Mouse (Mus musculus): ENCODE results near the gene Ralgps2. TPM values are rescaled to one million over a fixed set of nuclear protein-coding genes. Genes with fewer than 3 reads are reported as not detected.

Ralgps2 gene
- polyA plus RNA-seq, 1 experiment from 2014 or later: 34.1 TPM

- no peak for ATAC-seq
- no peaks in the 10 kb centered on the region for H3K4me1 ChIP-seq (replicated peaks; ENCODE audit: control insufficient read depth, insufficient read depth, low read length)
- H3K4me2 ChIP-seq (replicated peaks; ENCODE audit: low read depth): no peak overlapping the region
- no peak overlapping the region for H3K9ac ChIP-seq (ENCODE audit: low read depth, low read length)
- TF ChIP-seq CTCF (IDR thresholded peaks at IDR 0.05; ENCODE audit: low read depth): no peak
- peaks cover 4% of the 10 kb centered on the region; the same call in 1 of the 2 replicates for H3K9me3 ChIP-seq (ENCODE audit: control insufficient read depth)
- H3K27ac ChIP-seq (ENCODE audit: low read depth, low read length): no peak overlapping the region
- H3K4me3 ChIP-seq (ENCODE audit: low read depth, low read length): no peak overlapping the region
- 56% methylated on average over 5 of the region's 5 CpGs for WGBS
- H3K27me3 ChIP-seq (replicated peaks; ENCODE audit: control insufficient read depth, insufficient read depth, low read length): no peaks in the 10 kb centered on the region
- no peaks in the 10 kb centered on the region for H3K36me3 ChIP-seq (ENCODE audit: control insufficient read depth, insufficient read depth)
These were observed 170.3 kb downstream of the Ralgps2 start for GRCm38 (mm10) chr1:156769163-156769562.

- Histone ChIP-seq H3K4me2 (replicated peaks; ENCODE audit: low read depth) (no peak overlapping the region), H3K36me3 (ENCODE audit: control insufficient read depth, insufficient read depth) (no peaks in the 10 kb centered on the region), H3K4me1 (replicated peaks; ENCODE audit: control insufficient read depth, insufficient read depth, low read length) (no peaks in the 10 kb centered on the region), H3K27me3 (replicated peaks; ENCODE audit: control insufficient read depth, insufficient read depth, low read length) (no peaks in the 10 kb centered on the region), H3K9ac (ENCODE audit: low read depth, low read length) (no peak overlapping the region), H3K9me3 (ENCODE audit: control insufficient read depth) (peaks cover 4% of the 10 kb centered on the region; the same call in 1 of the 2 replicates), H3K27ac (ENCODE audit: low read depth, low read length) (no peak overlapping the region), H3K4me3 (ENCODE audit: low read depth, low read length) (no peak overlapping the region)
- no peak for TF ChIP-seq CTCF (IDR thresholded peaks at IDR 0.05; ENCODE audit: low read depth)
- ATAC-seq: no peak
- 79% methylated on average over 3 of the region's 3 CpGs for WGBS
These were observed 174.1 kb downstream of the Ralgps2 start for GRCm38 (mm10) chr1:156765311-156765710.

- Histone ChIP-seq H3K9me3 (ENCODE audit: control insufficient read depth) (peaks cover 4% of the 10 kb centered on the region; the same call in 1 of the 2 replicates), H3K36me3 (ENCODE audit: control insufficient read depth, insufficient read depth) (no peaks in the 10 kb centered on the region), H3K4me3 (ENCODE audit: low read depth, low read length) (no peak overlapping the region), H3K27ac (ENCODE audit: low read depth, low read length) (no peak overlapping the region), H3K9ac (ENCODE audit: low read depth, low read length) (no peak overlapping the region), H3K4me1 (replicated peaks; ENCODE audit: control insufficient read depth, insufficient read depth, low read length) (no peaks in the 10 kb centered on the region), H3K27me3 (replicated peaks; ENCODE audit: control insufficient read depth, insufficient read depth, low read length) (no peaks in the 10 kb centered on the region), H3K4me2 (replicated peaks; ENCODE audit: low read depth) (no peak overlapping the region)
- peak; percentile 41; the same call in 1 of the 2 replicates for TF ChIP-seq CTCF (IDR thresholded peaks at IDR 0.05; ENCODE audit: low read depth)
- WGBS: 71% methylated on average over 6 of the region's 6 CpGs
- ATAC-seq: no peak
These were observed 174.8 kb downstream of the Ralgps2 start for GRCm38 (mm10) chr1:156764584-156764983.

- 92% methylated on average over 6 of the region's 6 CpGs for WGBS
- no peaks in the 10 kb centered on the region for H3K27me3 ChIP-seq (replicated peaks; ENCODE audit: control insufficient read depth, insufficient read depth, low read length)
- no peak for TF ChIP-seq CTCF (IDR thresholded peaks at IDR 0.05; ENCODE audit: low read depth)
- H3K4me1 ChIP-seq (replicated peaks; ENCODE audit: control insufficient read depth, insufficient read depth, low read length): no peaks in the 10 kb centered on the region
- no peaks in the 10 kb centered on the region for H3K36me3 ChIP-seq (ENCODE audit: control insufficient read depth, insufficient read depth)
- peaks cover 4% of the 10 kb centered on the region; the same call in 1 of the 2 replicates for H3K9me3 ChIP-seq (ENCODE audit: control insufficient read depth)
- no peak overlapping the region for H3K4me3 ChIP-seq (ENCODE audit: low read depth, low read length)
- no peak overlapping the region for H3K27ac ChIP-seq (ENCODE audit: low read depth, low read length)
- ATAC-seq: no peak
- no peak overlapping the region for H3K4me2 ChIP-seq (replicated peaks; ENCODE audit: low read depth)
- H3K9ac ChIP-seq (ENCODE audit: low read depth, low read length): no peak overlapping the region
These were observed 176.1 kb downstream of the Ralgps2 start for GRCm38 (mm10) chr1:156763280-156763679.

- H3K9me3 ChIP-seq (ENCODE audit: control insufficient read depth): no peaks in the 10 kb centered on the region
- no peak overlapping the region for H3K9ac ChIP-seq (ENCODE audit: low read depth, low read length)
- no peak for ATAC-seq
- H3K27ac ChIP-seq (ENCODE audit: low read depth, low read length): no peak overlapping the region
- H3K4me1 ChIP-seq (replicated peaks; ENCODE audit: control insufficient read depth, insufficient read depth, low read length): no peaks in the 10 kb centered on the region
- no peak overlapping the region for H3K4me3 ChIP-seq (ENCODE audit: low read depth, low read length)
- WGBS: 75% methylated on average over 10 of the region's 10 CpGs
- H3K36me3 ChIP-seq (ENCODE audit: control insufficient read depth, insufficient read depth): no peaks in the 10 kb centered on the region
- no peak for TF ChIP-seq CTCF (IDR thresholded peaks at IDR 0.05; ENCODE audit: low read depth)
- no peaks in the 10 kb centered on the region for H3K27me3 ChIP-seq (replicated peaks; ENCODE audit: control insufficient read depth, insufficient read depth, low read length)
- H3K4me2 ChIP-seq (replicated peaks; ENCODE audit: low read depth): no peak overlapping the region
These were observed 178.0 kb downstream of the Ralgps2 start for GRCm38 (mm10) chr1:156761430-156761801.

GRCm38 (mm10) chr1:156760549-156761429, 178.6 kb downstream of the Ralgps2 start:
- H3K36me3 ChIP-seq (ENCODE audit: control insufficient read depth, insufficient read depth): no peaks in the 10 kb centered on the region
- no peaks in the 10 kb centered on the region for H3K9me3 ChIP-seq (ENCODE audit: control insufficient read depth)
- no peaks in the 10 kb centered on the region for H3K27me3 ChIP-seq (replicated peaks; ENCODE audit: control insufficient read depth, insufficient read depth, low read length)
- TF ChIP-seq CTCF (IDR thresholded peaks at IDR 0.05; ENCODE audit: low read depth): no peak
- no peak for ATAC-seq
- H3K4me2 ChIP-seq (replicated peaks; ENCODE audit: low read depth): no peak overlapping the region
- no peaks in the 10 kb centered on the region for H3K4me1 ChIP-seq (replicated peaks; ENCODE audit: control insufficient read depth, insufficient read depth, low read length)
- H3K27ac ChIP-seq (ENCODE audit: low read depth, low read length): no peak overlapping the region
- no peak overlapping the region for H3K4me3 ChIP-seq (ENCODE audit: low read depth, low read length)
- no peak overlapping the region for H3K9ac ChIP-seq (ENCODE audit: low read depth, low read length)
- WGBS: 77% methylated on average over 13 of the region's 13 CpGs

Measured in intestine, postnatal 0 days (tissue).